Mouse (Mus musculus): ENCODE results near the gene Ccdc86. TPM values are rescaled to one million over a fixed set of nuclear protein-coding genes. Genes with fewer than 3 reads are reported as not detected.

Gene Ccdc86
- polyA plus RNA-seq, 1 experiment from 2014 or later: 12.5 TPM

DNA sequence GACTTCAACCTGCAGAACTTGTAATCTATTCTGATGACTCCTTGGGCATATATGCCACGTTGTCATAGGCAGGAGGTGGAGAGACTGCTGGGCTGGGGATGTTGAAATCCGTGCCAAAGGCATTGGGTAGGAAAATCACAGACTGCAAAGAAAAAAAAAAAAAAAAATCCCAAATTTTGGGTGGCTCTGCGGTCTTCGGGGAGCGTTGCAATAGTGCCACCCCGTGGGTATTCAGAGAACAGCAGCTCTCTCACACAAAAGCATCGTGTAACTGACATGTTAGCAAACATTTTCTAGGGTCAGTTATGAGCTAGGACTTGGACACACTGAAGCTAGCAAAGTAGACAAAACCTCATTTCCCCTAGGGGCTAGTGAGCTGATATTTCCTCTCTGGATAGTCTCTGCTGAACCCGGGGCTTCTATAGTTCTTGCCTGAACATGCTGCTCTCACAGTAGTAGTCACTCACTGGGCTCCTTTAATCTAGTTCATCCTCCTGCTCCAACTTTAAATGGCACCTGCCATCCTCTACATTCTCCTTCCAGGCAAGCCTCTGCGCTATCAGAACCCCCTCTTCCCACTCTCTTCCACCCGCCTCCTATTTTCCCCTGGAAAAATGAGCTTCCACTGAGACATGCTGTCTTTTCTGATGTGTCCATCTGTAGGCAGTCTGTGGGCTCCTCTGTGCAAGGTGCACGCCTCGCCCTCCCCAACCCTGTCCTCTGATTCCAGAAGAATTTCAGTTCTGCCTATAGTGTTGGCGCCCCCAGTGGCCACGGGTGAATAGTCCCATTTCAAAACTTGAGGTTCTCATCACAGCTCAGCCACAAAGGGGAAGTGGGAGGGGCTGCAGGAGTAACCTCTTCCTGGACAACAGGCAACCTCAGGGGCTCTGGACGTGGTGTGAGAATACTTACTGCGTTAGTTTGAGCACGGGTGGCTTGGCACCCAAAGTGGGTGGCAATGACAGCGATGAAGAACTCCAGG is 30.4 kb upstream of the Ccdc86 start:
- ATAC-seq (ENCODE audit: low FRiP score, low TSS enrichment) (peak; percentile 44; the same call in 1 of the 2 replicates), DNase-seq (peak; percentile 75)
- no peaks in the 10 kb centered on the region for H3K36me3 ChIP-seq (ENCODE audit: control insufficient read depth, insufficient read depth, low read length)
- no peaks in the 10 kb centered on the region for H3K4me1 ChIP-seq (ENCODE audit: control insufficient read depth, insufficient read depth, low read length)
- peak overlapping the region; percentile 25 for H3K4me2 ChIP-seq (ENCODE audit: low read length)
- no peak overlapping the region for H3K9ac ChIP-seq (replicated peaks; ENCODE audit: low read length)
- no peaks in the 10 kb centered on the region for H3K27me3 ChIP-seq (ENCODE audit: control insufficient read depth, insufficient read depth, low read length)
- H3K9me3 ChIP-seq (ENCODE audit: control insufficient read depth, low read length): no peaks in the 10 kb centered on the region
- no peak overlapping the region for H3K27ac ChIP-seq (replicated peaks; ENCODE audit: low read depth, low read length)
- 14% methylated on average over 18 of the region's 18 CpGs for WGBS
- no peak overlapping the region for H3K4me3 ChIP-seq (replicated peaks; ENCODE audit: low read depth, low read length)

DNA sequence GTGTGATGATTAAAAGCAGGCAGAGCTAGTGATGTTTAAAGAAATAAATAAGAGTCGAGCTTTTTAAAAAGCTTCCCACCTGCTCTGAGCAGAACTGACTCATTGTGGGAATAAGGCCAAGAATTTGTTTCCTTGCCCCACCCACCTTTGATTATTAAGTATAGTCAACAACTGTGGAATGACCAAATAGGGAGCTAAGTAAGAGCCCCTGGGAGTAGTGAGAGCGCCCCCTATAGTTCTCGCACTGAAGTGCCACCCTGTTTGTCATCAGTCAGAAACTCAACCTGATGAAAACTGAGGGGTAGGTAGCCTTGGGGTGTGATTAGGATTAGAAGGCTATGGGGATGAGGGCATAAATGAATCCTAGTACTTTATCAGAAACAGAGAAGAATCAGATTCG is 27.3 kb upstream of the Ccdc86 start:
- 51% methylated on average over 4 of the region's 4 CpGs for WGBS
- Histone ChIP-seq H3K4me1 (ENCODE audit: control insufficient read depth, insufficient read depth, low read length) (no peaks in the 10 kb centered on the region), H3K4me3 (replicated peaks; ENCODE audit: low read depth, low read length) (no peak overlapping the region), H3K27me3 (ENCODE audit: control insufficient read depth, insufficient read depth, low read length) (no peaks in the 10 kb centered on the region), H3K27ac (replicated peaks; ENCODE audit: low read depth, low read length) (no peak overlapping the region), H3K36me3 (ENCODE audit: control insufficient read depth, insufficient read depth, low read length) (no peaks in the 10 kb centered on the region), H3K9ac (replicated peaks; ENCODE audit: low read length) (no peak overlapping the region), H3K9me3 (ENCODE audit: control insufficient read depth, low read length) (no peaks in the 10 kb centered on the region), H3K4me2 (ENCODE audit: low read length) (no peak overlapping the region)
- ATAC-seq (ENCODE audit: low FRiP score, low TSS enrichment) (no peak), DNase-seq (peak; percentile 6)

DNA sequence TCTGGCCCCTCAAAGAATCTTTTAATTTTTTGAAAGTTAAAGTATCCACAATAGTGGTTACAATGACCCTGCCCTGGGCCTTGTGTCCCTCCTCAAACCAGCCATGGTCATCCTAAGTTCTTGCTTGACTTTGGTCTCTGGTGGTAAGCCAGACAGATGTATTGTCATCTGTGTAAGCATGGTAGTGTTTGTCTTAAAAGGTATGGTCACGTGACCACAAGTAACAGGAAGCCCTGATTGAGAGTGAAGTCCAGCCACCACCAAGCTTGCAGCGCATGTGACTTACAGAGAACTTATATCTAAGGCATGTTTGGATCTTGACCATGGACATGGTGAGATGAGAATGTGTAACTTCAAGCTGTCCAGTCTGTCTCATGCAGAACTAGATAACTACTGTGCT is 26.1 kb upstream of the Ccdc86 start:
- DNase-seq: no peak
- Histone ChIP-seq H3K4me2 (ENCODE audit: low read length) (no peak overlapping the region), H3K27ac (replicated peaks; ENCODE audit: low read depth, low read length) (no peak overlapping the region), H3K4me3 (replicated peaks; ENCODE audit: low read depth, low read length) (no peak overlapping the region), H3K27me3 (ENCODE audit: control insufficient read depth, insufficient read depth, low read length) (no peaks in the 10 kb centered on the region), H3K36me3 (ENCODE audit: control insufficient read depth, insufficient read depth, low read length) (no peaks in the 10 kb centered on the region), H3K9me3 (ENCODE audit: control insufficient read depth, low read length) (no peaks in the 10 kb centered on the region), H3K4me1 (ENCODE audit: control insufficient read depth, insufficient read depth, low read length) (no peaks in the 10 kb centered on the region), H3K9ac (replicated peaks; ENCODE audit: low read length) (no peak overlapping the region)
- WGBS: 80% methylated on average over 2 of the region's 2 CpGs
- no peak for ATAC-seq (ENCODE audit: low FRiP score, low TSS enrichment)

DNA sequence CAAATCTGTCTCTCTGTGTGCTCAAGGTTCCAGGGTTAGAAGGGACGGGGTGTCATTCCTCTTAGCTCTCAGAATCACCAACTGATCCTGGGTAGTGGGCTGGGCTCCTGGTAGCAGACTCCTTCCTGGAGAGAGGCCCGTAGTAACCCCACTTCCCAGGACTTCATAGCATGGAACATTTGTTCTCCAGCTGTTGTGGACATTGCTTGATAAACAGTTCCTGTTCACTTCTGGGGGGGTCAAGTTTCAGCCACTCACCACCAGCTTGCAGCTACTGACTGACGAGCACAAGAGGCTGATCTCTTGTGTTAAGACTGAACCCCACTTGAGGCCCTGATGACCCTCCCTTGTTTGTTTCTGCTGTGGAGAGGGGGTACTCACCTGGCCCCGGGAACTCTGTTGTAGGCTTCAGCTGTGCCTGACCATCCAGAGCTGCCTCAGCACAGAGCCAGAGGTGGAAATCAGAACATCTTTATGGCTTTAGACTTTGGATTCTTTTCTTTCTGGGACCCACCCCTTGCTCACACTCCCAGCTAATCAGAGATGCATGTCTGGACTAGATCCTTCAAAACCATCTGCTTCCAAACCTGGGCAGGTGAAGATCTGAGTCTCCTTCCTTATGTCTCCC is 25.3 kb upstream of the Ccdc86 start, which contains the start of gene Ms4a10:
Ms4a10 (minus strand) TSS at position 433 of the 628 bp plus-strand sequence.
- ATAC-seq (ENCODE audit: low FRiP score, low TSS enrichment) (no peak), DNase-seq (no peak)
- H3K27me3 ChIP-seq (ENCODE audit: control insufficient read depth, insufficient read depth, low read length): no peaks in the 10 kb centered on the region
- H3K9ac ChIP-seq (replicated peaks; ENCODE audit: low read length): no peak within 1 kb of the TSS
- H3K4me2 ChIP-seq (ENCODE audit: low read length): no peak within 1 kb of the TSS
- H3K36me3 ChIP-seq (ENCODE audit: control insufficient read depth, insufficient read depth, low read length): no peaks in the 10 kb centered on the region
- no peak within 1 kb of the TSS for H3K4me3 ChIP-seq (replicated peaks; ENCODE audit: low read depth, low read length)
- 78% methylated on average over 4 of the region's 4 CpGs for WGBS
- H3K27ac ChIP-seq (replicated peaks; ENCODE audit: low read depth, low read length): no peak within 1 kb of the TSS
- no peaks in the 10 kb centered on the region for H3K4me1 ChIP-seq (ENCODE audit: control insufficient read depth, insufficient read depth, low read length)
- H3K9me3 ChIP-seq (ENCODE audit: control insufficient read depth, low read length): no peaks in the 10 kb centered on the region

DNA sequence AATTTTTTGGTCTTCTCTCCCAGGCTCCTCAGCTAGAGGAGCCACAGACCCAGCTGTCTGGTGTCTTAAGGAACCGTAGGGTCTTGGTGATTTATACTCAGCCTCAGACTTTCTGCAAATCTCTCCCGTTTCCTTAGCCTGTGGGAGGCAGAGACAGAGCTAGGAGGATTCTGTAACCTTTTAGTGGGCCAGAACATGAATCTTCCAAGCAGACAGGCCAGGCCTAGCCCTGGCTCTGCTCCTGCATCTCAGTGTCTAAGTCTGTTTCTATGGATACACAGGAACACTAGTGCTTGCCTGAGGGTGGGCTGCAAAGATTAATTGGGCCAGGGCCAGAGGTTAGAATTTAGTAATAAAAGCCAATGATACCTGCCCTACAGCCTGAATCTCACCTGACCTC is 24.1 kb upstream of the Ccdc86 start:
- DNase-seq (no peak), ATAC-seq (ENCODE audit: low FRiP score, low TSS enrichment) (no peak)
- Histone ChIP-seq H3K27ac (replicated peaks; ENCODE audit: low read depth, low read length) (no peak overlapping the region), H3K4me2 (ENCODE audit: low read length) (no peak overlapping the region), H3K4me1 (ENCODE audit: control insufficient read depth, insufficient read depth, low read length) (no peaks in the 10 kb centered on the region), H3K4me3 (replicated peaks; ENCODE audit: low read depth, low read length) (no peak overlapping the region), H3K9me3 (ENCODE audit: control insufficient read depth, low read length) (no peaks in the 10 kb centered on the region), H3K9ac (replicated peaks; ENCODE audit: low read length) (no peak overlapping the region), H3K27me3 (ENCODE audit: control insufficient read depth, insufficient read depth, low read length) (no peaks in the 10 kb centered on the region), H3K36me3 (ENCODE audit: control insufficient read depth, insufficient read depth, low read length) (no peaks in the 10 kb centered on the region)
- 63% methylated on average over 2 of the region's 2 CpGs for WGBS

DNA sequence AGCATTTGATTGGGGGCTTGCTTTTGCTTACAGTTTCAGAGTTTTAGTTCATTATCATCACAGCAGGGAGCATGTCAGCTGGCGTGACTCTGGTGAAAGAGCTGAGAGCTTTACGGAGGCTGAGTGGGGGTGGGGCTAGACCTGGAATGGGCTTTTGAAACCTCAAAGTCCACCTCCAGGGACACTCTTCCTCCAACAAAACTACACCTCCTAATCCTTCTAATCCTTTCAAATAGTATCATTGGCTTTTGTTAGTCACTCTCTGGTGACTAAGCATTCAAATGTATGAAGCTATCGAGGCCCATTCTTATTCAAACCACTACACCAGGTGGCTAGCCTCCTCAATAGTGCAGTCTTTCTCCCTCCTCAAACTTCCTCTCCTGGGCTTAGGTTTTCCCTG is 23.6 kb upstream of the Ccdc86 start:
- no peaks in the 10 kb centered on the region for H3K36me3 ChIP-seq (ENCODE audit: control insufficient read depth, insufficient read depth, low read length)
- H3K27ac ChIP-seq (replicated peaks; ENCODE audit: low read depth, low read length): no peak overlapping the region
- WGBS: 17% methylated on average over 3 of the region's 3 CpGs
- DNase-seq: no peak
- H3K4me3 ChIP-seq (replicated peaks; ENCODE audit: low read depth, low read length): no peak overlapping the region
- no peaks in the 10 kb centered on the region for H3K27me3 ChIP-seq (ENCODE audit: control insufficient read depth, insufficient read depth, low read length)
- no peak for ATAC-seq (ENCODE audit: low FRiP score, low TSS enrichment)
- no peak overlapping the region for H3K9ac ChIP-seq (replicated peaks; ENCODE audit: low read length)
- no peak overlapping the region for H3K4me2 ChIP-seq (ENCODE audit: low read length)
- H3K9me3 ChIP-seq (ENCODE audit: control insufficient read depth, low read length): no peaks in the 10 kb centered on the region
- no peaks in the 10 kb centered on the region for H3K4me1 ChIP-seq (ENCODE audit: control insufficient read depth, insufficient read depth, low read length)

DNA sequence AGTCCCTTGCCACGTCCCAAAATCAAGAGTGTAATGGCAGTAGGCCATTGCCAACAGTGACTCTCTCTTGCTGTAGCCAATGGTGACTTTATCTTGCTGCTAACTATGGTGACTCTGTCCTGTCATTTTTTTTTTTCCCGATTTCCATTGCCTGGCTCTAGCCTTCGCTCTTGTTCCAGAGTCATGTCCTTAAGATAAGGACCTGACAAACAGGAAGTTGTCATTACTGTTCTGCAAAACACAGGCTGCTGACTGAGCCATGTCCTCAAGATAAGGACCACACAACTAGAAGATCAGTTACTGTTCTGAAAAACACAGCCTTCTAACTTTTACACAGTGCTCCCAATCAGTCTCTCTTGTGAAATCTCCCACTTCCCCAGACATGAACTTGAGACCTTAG is 21.4 kb upstream of the Ccdc86 start:
- Histone ChIP-seq H3K36me3 (ENCODE audit: control insufficient read depth, insufficient read depth, low read length) (no peaks in the 10 kb centered on the region), H3K9me3 (ENCODE audit: control insufficient read depth, low read length) (no peaks in the 10 kb centered on the region), H3K4me1 (ENCODE audit: control insufficient read depth, insufficient read depth, low read length) (no peaks in the 10 kb centered on the region), H3K4me2 (ENCODE audit: low read length) (no peak overlapping the region), H3K27me3 (ENCODE audit: control insufficient read depth, insufficient read depth, low read length) (no peaks in the 10 kb centered on the region), H3K4me3 (replicated peaks; ENCODE audit: low read depth, low read length) (no peak overlapping the region), H3K27ac (replicated peaks; ENCODE audit: low read depth, low read length) (no peak overlapping the region), H3K9ac (replicated peaks; ENCODE audit: low read length) (no peak overlapping the region)
- DNase-seq (no peak), ATAC-seq (ENCODE audit: low FRiP score, low TSS enrichment) (no peak)
- WGBS: 84% methylated on average over 3 of the region's 3 CpGs

DNA sequence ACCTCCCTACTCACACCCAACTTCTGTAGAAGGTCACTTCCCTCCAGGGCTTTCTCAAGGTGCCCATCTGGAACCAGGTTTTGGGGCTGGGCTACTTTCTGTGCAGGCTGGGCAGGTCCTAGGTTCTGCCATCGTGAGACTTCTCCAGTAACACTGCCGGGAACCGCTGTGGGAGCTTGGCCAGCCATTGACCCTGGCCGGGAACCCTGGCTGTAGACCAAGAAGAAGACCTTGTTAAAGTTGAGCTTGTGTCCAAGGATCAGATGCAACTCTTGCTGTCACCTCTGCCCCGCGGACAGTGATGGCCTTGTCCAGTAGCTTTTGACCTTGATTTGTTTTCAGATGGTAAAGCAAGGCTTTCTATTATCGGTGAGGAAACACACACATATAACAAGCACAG is 19.5 kb upstream of the Ccdc86 start:
- Histone ChIP-seq H3K9ac (replicated peaks; ENCODE audit: low read length) (no peak overlapping the region), H3K4me2 (ENCODE audit: low read length) (no peak overlapping the region), H3K27me3 (ENCODE audit: control insufficient read depth, insufficient read depth, low read length) (no peaks in the 10 kb centered on the region), H3K27ac (replicated peaks; ENCODE audit: low read depth, low read length) (no peak overlapping the region), H3K36me3 (ENCODE audit: control insufficient read depth, insufficient read depth, low read length) (no peaks in the 10 kb centered on the region), H3K4me1 (ENCODE audit: control insufficient read depth, insufficient read depth, low read length) (no peaks in the 10 kb centered on the region), H3K9me3 (ENCODE audit: control insufficient read depth, low read length) (no peaks in the 10 kb centered on the region), H3K4me3 (replicated peaks; ENCODE audit: low read depth, low read length) (no peak overlapping the region)
- no peak for DNase-seq
- 94% methylated on average over 7 of the region's 7 CpGs for whole genome bisulfite sequencing
- no peak for ATAC-seq (ENCODE audit: low FRiP score, low TSS enrichment)
